Mouse (Mus musculus): Measurements from ENCODE around the gene Slc36a4.
A peak's percentile ranks its signal among the peaks of the same experiment; 100 is the strongest.

Gene Slc36a4

DNA sequence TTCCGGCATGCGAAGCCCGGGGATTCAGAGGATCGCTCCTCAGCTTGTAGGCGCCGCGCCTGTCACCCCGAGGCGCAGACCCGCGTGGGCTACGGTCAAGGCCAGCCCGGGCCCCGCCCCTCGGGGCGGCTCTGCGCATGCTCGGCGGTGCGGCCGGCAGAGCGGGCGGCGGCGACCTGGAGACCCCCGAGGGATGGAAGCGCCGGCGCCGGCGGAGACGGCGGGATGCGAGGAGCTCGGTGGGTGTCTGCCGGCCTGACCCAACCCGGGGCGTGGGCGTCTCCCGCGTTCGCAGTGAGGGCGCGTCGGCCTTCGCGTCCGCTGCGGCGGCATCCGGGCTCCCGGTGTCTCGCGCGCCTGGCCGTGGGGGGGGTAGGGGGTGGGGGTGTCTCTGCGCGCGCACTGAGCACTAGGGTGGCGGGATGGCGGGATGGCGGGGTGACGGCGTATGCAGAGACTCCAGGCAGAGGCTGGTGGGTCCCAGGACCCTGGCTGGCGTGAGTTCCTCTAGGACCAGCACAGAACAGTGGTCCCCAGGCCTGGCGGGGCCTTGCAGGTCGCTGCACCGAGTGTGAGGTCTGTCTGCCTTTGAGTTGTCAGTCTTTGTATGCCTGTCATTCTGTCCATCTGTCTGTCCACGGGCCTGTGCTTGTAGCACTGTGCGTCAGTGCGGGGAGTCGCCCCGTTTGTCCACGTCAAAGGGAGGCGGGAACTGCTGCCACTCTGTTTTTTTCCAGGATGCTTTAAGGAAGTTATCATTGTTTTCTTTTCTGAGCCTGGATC, at the start of gene Slc36a4:
TSS of gene Slc36a4 (plus strand) at position 140 of the 783 bp plus-strand sequence.
- no peak for DNase-seq (ENCODE audit: extremely low read depth, low read depth)

DNA sequence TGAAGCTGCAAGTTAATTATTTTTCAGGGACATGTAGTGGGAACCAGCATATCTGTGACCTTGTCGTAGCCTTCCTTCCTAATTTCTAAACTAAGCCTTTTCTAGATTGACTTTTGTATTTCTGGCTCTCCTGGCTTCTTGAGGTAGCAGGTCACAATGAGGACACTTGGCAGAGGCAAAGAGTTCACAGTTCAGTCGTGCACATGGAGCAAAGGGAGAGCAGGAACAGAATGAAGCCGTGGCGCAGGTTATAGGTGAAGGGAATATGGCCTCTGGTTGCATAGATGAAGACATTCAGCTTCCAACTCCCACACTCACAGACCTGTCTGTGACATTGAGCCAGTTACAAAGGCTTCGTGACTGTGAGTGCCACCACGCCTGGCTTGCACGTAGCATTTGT, 44.9 kb upstream of the Slc36a4 start:
- DNase-seq (ENCODE audit: extremely low read depth, low read depth): no peak

GRCm38 (mm10) chr9:15669452-15669851, 40.1 kb upstream of the Slc36a4 start:
- no peak for DNase-seq (ENCODE audit: extremely low read depth, low read depth)

DNA sequence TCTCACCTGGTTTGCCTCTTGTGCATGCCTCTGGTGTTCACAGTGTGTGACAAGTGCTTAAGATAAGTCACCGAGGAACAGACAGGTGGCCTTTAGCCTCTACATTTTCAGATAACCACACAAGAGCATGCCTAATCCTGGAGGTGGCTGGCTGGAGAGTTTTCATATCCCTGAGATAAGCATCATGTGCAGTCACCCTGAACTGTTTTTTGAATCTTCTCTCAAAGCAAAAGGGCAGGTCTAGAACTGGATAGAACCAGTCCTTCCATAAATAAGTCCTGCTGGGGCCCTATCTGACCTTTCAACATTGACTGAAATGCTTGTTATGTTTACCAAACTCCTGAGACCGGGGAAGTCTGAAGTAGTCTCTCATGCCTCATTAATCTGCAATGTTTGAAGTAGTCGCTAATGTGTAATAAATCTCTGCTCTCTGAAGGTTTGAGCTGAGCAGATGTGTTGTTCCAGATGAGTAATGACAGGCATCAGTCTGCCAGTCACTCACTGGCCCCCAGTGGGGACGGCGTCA, 39.5 kb upstream of the Slc36a4 start:
- DNase-seq (ENCODE audit: extremely low read depth, low read depth): no peak

DNA sequence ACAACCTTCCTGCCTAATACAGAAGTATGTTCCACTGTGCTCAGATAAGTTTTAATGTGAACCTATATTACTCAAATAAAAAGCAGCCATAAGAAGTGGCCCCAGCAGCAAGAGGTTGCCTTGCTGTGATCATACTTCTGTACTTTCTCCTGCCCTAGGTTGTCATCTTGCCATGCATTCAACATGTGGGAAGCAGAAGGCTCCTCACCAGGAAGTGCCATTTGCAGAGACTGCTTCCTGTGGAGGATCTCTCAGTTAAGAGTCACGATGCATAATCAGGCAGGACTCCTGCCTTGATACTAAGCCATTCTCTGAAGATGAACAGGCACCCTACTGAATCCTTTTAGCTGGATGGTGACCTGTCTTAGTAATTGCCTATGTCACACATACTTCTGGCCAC, 37.3 kb upstream of the Slc36a4 start:
- no peak for DNase-seq (ENCODE audit: extremely low read depth, low read depth)

- no peak for DNase-seq (ENCODE audit: extremely low read depth, low read depth)
Observed at GRCm38 (mm10) chr9:15681855-15682466, 27.6 kb upstream of the Slc36a4 start.

GRCm38 (mm10) chr9:15685215-15685614, 24.3 kb upstream of the Slc36a4 start:
- DNase-seq (ENCODE audit: extremely low read depth, low read depth): peak; percentile 13

GRCm38 (mm10) chr9:15687358-15687757, 22.2 kb upstream of the Slc36a4 start:
- DNase-seq (ENCODE audit: extremely low read depth, low read depth): no peak

- no peak for DNase-seq (ENCODE audit: extremely low read depth, low read depth)
Observed at GRCm38 (mm10) chr9:15693847-15694246, 15.7 kb upstream of the Slc36a4 start.

GRCm38 (mm10) chr9:15694989-15695388, 14.5 kb upstream of the Slc36a4 start:
- no peak for DNase-seq (ENCODE audit: extremely low read depth, low read depth)

GRCm38 (mm10) chr9:15705706-15706105, 3.8 kb upstream of the Slc36a4 start:
- no peak for DNase-seq (ENCODE audit: extremely low read depth, low read depth)

- DNase-seq (ENCODE audit: extremely low read depth, low read depth): no peak
Observed at GRCm38 (mm10) chr9:15708979-15709598, 449 bp upstream of the Slc36a4 start.

- no peak for DNase-seq (ENCODE audit: extremely low read depth, low read depth)
Observed at GRCm38 (mm10) chr9:15710821-15711565, 1.5 kb downstream of the Slc36a4 start.

DNA sequence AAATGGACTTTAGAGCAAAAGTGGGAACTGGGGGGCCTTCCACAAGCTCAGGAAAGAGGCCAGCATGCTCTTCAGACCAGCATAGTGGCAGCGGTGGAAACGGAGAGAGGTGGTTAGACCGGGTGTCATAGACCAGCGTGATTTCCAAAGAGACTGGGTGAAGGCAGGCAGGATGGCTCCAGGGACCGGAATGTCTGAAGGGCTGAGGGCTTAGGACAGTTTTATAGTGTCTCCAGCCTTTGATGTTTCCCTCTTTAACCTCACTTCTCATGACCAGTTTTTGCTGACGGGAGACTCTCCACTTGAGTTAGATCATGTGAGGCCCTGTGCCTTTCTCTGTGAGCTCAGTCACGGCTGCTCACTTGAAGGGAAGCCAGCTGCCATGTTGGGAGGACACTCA, 2.1 kb downstream of the Slc36a4 start:
- no peak for DNase-seq (ENCODE audit: extremely low read depth, low read depth)

DNA sequence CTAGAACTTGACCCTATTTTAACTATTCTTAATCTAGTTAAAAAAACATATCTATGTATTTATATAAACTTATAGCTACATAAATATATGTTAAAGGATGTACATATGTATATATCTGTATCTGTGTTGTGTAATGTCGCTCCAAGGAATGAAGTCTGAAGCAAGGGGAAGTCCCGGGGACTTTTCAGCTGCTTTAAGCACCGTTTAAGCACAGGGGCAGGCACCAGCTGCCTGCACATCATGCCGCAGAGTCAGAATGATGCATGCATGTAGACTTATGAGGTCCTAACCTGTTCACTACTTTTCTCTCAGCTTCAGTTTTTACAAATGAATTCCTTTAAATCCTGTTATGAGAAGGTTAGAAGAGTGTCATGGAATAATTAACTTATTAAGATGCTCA, 5.3 kb downstream of the Slc36a4 start:
- no peak for DNase-seq (ENCODE audit: extremely low read depth, low read depth)

GRCm38 (mm10) chr9:15715193-15715989, 5.9 kb downstream of the Slc36a4 start:
- no peak for DNase-seq (ENCODE audit: extremely low read depth, low read depth)

DNA sequence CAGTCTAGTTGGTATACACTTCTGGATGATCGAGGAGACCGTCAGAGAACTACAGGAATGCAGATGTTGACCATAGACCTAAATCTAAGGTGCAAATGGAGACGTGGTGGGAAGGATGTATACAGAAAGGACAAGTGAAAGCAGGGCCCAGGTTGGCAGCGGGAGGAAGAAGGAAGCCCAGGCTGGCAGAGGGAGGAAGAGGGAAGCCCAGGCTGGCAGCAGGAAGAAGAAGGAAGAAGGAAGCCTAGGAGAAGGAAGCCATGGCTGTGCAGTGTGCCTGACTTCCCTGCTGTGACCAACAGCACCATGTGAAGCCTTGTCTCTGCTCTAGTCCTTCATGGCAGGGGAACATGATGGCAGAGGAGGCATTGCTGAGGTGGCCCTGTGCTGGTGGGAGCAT, 7.8 kb downstream of the Slc36a4 start:
- DNase-seq (ENCODE audit: extremely low read depth, low read depth): no peak

GRCm38 (mm10) chr9:15718295-15718694, 8.8 kb downstream of the Slc36a4 start:
- DNase-seq (ENCODE audit: extremely low read depth, low read depth): no peak

GRCm38 (mm10) chr9:15719594-15719993, 10.1 kb downstream of the Slc36a4 start:
- no peak for DNase-seq (ENCODE audit: extremely low read depth, low read depth)

DNA sequence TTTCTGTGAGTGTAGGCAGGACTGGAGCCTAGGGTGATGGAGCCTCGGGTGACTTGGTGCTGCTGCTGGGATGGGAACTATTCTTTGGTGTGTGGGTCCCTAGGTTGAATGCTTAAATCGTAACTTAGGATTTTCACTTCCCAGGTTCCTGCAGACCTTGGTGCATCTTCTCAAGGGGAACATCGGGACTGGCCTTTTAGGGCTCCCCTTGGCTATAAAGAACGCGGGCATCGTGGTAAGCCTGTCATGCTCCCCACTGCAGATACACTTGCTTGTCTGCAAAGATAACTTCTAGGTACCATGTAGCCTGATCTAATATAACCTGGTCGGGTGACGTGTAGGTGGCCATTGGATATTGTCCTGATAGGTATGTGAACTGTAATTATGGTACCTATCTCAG, 11.0 kb downstream of the Slc36a4 start:
- DNase-seq (ENCODE audit: extremely low read depth, low read depth): no peak

Measured in MEL-GATA-1-ER (cell line).